ENCODE assay signal across 8 mouse cellular contexts in the genomic region with DNA sequence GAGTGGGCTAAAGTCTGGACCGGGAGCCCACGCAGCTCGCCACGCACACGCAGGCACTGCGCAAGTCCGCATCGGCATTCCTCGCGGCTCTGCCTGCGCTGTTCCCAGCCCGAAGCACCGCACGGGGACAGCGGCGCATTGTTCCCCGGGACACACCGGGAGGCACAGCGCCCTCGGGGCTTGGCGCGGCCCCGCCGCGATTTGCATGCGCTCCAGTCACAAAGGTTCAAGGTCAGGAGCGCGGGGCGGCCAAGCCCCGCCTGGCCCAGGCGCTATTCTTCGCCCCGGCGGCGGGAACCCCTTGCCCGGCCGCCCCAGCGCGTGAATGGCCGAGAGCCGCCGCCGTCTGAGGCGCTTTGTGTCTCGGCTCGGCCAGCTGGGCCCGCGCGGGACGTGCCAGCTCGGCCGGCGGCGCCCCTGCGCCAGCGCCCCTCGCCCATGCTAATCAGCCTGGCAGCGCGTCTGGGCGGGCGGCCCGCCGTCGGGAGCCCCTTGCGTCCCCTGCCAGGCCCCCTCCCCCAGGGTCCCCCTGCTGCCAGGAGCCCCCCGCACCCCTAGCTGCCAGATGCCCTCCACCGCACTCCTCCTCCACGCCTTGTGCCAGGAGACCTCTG. TPM values are rescaled to one million over a fixed set of nuclear protein-coding genes. Genes with fewer than 3 reads are reported as not detected.
A peak's percentile ranks its signal among the peaks of the same experiment; 100 is the strongest.
DNase-seq lines count a peak whose midpoint lies in the region; ATAC-seq and TF ChIP-seq lines count a peak whose summit lies in the region.

No protein-coding gene starts in this region.

- DNase-seq in cerebellum, postnatal 36 days: peak; percentile 37 to 54
- DNase-seq in cerebellum, adult 11-12 months: no peak
- peak; percentile 83 for DNase-seq in embryo, embryonic 11 days
- DNase-seq in kidney, postnatal 25 days: peak; percentile 69 to 85
- DNase-seq in thymus, adult 2 months: no peak

- peak; percentile 47; the same call in 1 of the 2 replicates for ATAC-seq in heart, embryonic 16.5 days (replicated peaks; ENCODE audit: extremely low read depth, insufficient read depth, low FRiP score)
- 0 out of 2 replicates have a peak, but pooled peaks have one; percentile 35 for ATAC-seq in liver, embryonic 16.5 days (ENCODE audit: low read depth)
- ATAC-seq in neural tube, embryonic 15.5 days (ENCODE audit: low FRiP score): peak; percentile 84

- H3K4me1 ChIP-seq in heart, embryonic 16.5 days (ENCODE audit: control insufficient read depth, insufficient read depth, low read length): peaks cover 6% of the 10 kb centered on the region; the same call in 1 of the 2 replicates
- no peaks in the 10 kb centered on the region for H3K4me1 ChIP-seq in liver, embryonic 16.5 days (ENCODE audit: control insufficient read depth, low read depth, low read length)
- peaks cover 15% of the 10 kb centered on the region for H3K4me1 ChIP-seq in neural tube, embryonic 15.5 days
- H3K4me1 ChIP-seq in thymus, adult 2 months (replicated peaks; ENCODE audit: control insufficient read depth, insufficient read depth, low read length): 0 out of 2 replicates have a peak, but pooled peaks cover 4% of the 10 kb centered on the region

- H3K9me3 ChIP-seq in heart, embryonic 16.5 days (replicated peaks; ENCODE audit: control insufficient read depth, low read length): no peaks in the 10 kb centered on the region
- H3K9me3 ChIP-seq in liver, embryonic 16.5 days (replicated peaks; ENCODE audit: control insufficient read depth, low read length): no peaks in the 10 kb centered on the region
- no peaks in the 10 kb centered on the region for H3K9me3 ChIP-seq in neural tube, embryonic 15.5 days (replicated peaks)

- peaks cover 34% of the 10 kb centered on the region for H3K27me3 ChIP-seq in heart, embryonic 16.5 days (ENCODE audit: control insufficient read depth, insufficient read depth, low read length)
- H3K27me3 ChIP-seq in liver, embryonic 16.5 days (ENCODE audit: control insufficient read depth, insufficient read depth, low read depth, low read length): peaks cover 36% of the 10 kb centered on the region
- peaks cover 6% of the 10 kb centered on the region; the same call in 1 of the 2 replicates for H3K27me3 ChIP-seq in neural tube, embryonic 15.5 days (replicated peaks)
- peaks cover 5% of the 10 kb centered on the region; the same call in 1 of the 2 replicates for H3K27me3 ChIP-seq in thymus, adult 2 months (ENCODE audit: control insufficient read depth, insufficient read depth, low read length)

- no peaks in the 10 kb centered on the region for H3K36me3 ChIP-seq in heart, embryonic 16.5 days (ENCODE audit: control insufficient read depth, insufficient read depth)
- no peaks in the 10 kb centered on the region for H3K36me3 ChIP-seq in liver, embryonic 16.5 days (ENCODE audit: control insufficient read depth, insufficient read depth)
- H3K36me3 ChIP-seq in neural tube, embryonic 15.5 days: no peaks in the 10 kb centered on the region
- H3K36me3 ChIP-seq in thymus, adult 2 months (ENCODE audit: control insufficient read depth, insufficient read depth, low read length): no peaks in the 10 kb centered on the region

- H3K9ac ChIP-seq in heart, embryonic 16.5 days (ENCODE audit: low read length): peak overlapping the region; percentile 78
- H3K9ac ChIP-seq in liver, embryonic 16.5 days (ENCODE audit: low read depth, low read length): no peak overlapping the region
- H3K9ac ChIP-seq in neural tube, embryonic 15.5 days (replicated peaks): peak overlapping the region; percentile 67

- TF ChIP-seq CTCF in thymus, adult 2 months (IDR thresholded peaks at IDR 0.05; ENCODE audit: borderline replicate concordance, control insufficient read depth, extremely low read depth, insufficient read depth, low read length, poor library complexity): no peak

- no peak overlapping the region for H3K27ac ChIP-seq in heart, embryonic 16.5 days (ENCODE audit: low read length)
- no peak overlapping the region for H3K27ac ChIP-seq in liver, embryonic 16.5 days (ENCODE audit: low read length)
- H3K27ac ChIP-seq in neural tube, embryonic 15.5 days (replicated peaks): peak overlapping the region; percentile 78
- no peak overlapping the region for H3K27ac ChIP-seq in thymus, adult 2 months (ENCODE audit: control insufficient read depth, insufficient read depth, low read length)

- TF ChIP-seq POLR2A in thymus, adult 2 months (IDR thresholded peaks at IDR 0.05; ENCODE audit: control insufficient read depth, extremely low read depth, insufficient read depth, low read length, poor library complexity): no peak

- H3K4me3 ChIP-seq in heart, embryonic 16.5 days (ENCODE audit: low read length): peak overlapping the region; percentile 48
- peak overlapping the region; percentile 25 for H3K4me3 ChIP-seq in liver, embryonic 16.5 days (ENCODE audit: low read depth, low read length)
- peak overlapping the region; percentile 47 for H3K4me3 ChIP-seq in neural tube, embryonic 15.5 days (replicated peaks)
- no peak overlapping the region for H3K4me3 ChIP-seq in thymus, adult 2 months (ENCODE audit: control insufficient read depth, insufficient read depth, low read length)

- WGBS in heart, embryonic 16.5 days: 4% methylated on average over 54 of the region's 68 CpGs
- 3% methylated on average over 68 of the region's 68 CpGs for WGBS in liver, embryonic 16.5 days (ENCODE audit: insufficient replicate concordance)
- WGBS in neural tube, embryonic 15.5 days: 1% methylated on average over 57 of the region's 68 CpGs
- 8% methylated on average over 66 of the region's 68 CpGs for WGBS in thymus, adult 2 months

- peak overlapping the region; percentile 83 for H3K4me2 ChIP-seq in heart, embryonic 16.5 days (ENCODE audit: low read depth, low read length)
- peak overlapping the region; percentile 49 for H3K4me2 ChIP-seq in liver, embryonic 16.5 days (ENCODE audit: low read depth, low read length)
- peak overlapping the region; percentile 80 for H3K4me2 ChIP-seq in neural tube, embryonic 15.5 days

RNA-seq across cellular contexts. Expression of a gene that starts 43.5 kb away (rescaled TPM):
- polyA plus RNA-seq in heart, embryonic 16.5 days (2015; fragmentation: Nextera tagmentation; extraction: Ambion mirVana): 0.97 and 4.0 TPM in 2 replicates
- 0.09 and 0.19 TPM in 2 replicates for polyA plus RNA-seq in liver, embryonic 16.5 days (2015; fragmentation: Nextera tagmentation; extraction: Ambion mirVana)
- 16.6 and 20.2 TPM in 2 replicates for polyA plus RNA-seq in neural tube, embryonic 15.5 days (2015; fragmentation: Nextera tagmentation; extraction: Ambion mirVana)
- 3.4 and 3.8 TPM in 2 replicates for polyA plus RNA-seq in thymus, adult 2 months (2012; rRNA removed)

Comparison
In these comparisons a context has a peak if more than half of its experiments do, and no peak if none do; other contexts are left out.
1. DNase-seq: peak in cerebellum, postnatal 36 days (2 of 2), embryo, embryonic 11 days (single experiment) and kidney, postnatal 25 days (2 of 2); none in cerebellum, adult 11-12 months (single experiment) and thymus, adult 2 months (single experiment).
2. Peak in every context shown above with its lines, with median percentiles within 50 percentile points of each other: ATAC-seq and H3K4me2 ChIP-seq.